18 mouse cellular contexts compared by ENCODE assay signal in genomic region chr7:129647798-129648197, GRCm38 (mm10). TPM values are rescaled to one million over a fixed set of nuclear protein-coding genes. Genes with fewer than 3 reads are reported as not detected.
DNase-seq lines count a peak whose midpoint lies in the region; ATAC-seq lines count a peak whose summit lies in the region.
"Had no signal": no experiment of that assay in that cellular context is flagged by ENCODE, and none has a peak within 500 bp of the region (broad histone marks: within the 10 kb centered on the region; RNA-seq: fewer than 3 reads in every experiment).

No protein-coding gene starts in this region.

- no peak overlapping the region for H3K9ac ChIP-seq in liver, embryonic 11.5 days (ENCODE audit: low read depth, low read length)
- no peak overlapping the region for H3K9ac ChIP-seq in hindbrain, embryonic 16.5 days (ENCODE audit: low read depth, low read length)
- H3K9ac ChIP-seq: embryonic facial prominence, embryonic 15.5 days; forebrain, embryonic 12.5 days; heart, embryonic 15.5 days; midbrain, embryonic 13.5 days had no signal

- no peaks in the 10 kb centered on the region for H3K9me3 ChIP-seq in liver, embryonic 11.5 days (ENCODE audit: control insufficient read depth, low read length)
- no peaks in the 10 kb centered on the region for H3K9me3 ChIP-seq in hindbrain, embryonic 16.5 days (ENCODE audit: control insufficient read depth, low read length)
- H3K9me3 ChIP-seq: embryonic facial prominence, embryonic 15.5 days; forebrain, embryonic 12.5 days; heart, embryonic 15.5 days; midbrain, embryonic 13.5 days had no signal

- ATAC-seq in CD4-positive, CD25-positive, alpha-beta regulatory T cell, adult 4 months, result no peak
- peak; percentile 23 for ATAC-seq in activated CD4-positive, CD25-positive, alpha-beta regulatory T cell, adult 4 months
- ATAC-seq in liver, embryonic 11.5 days (replicated peaks; ENCODE audit: low FRiP score), result 0 out of 2 replicates have a peak, but pooled peaks have one; percentile 47
- ATAC-seq in hindbrain, embryonic 16.5 days, result no peak
- ATAC-seq: midbrain, embryonic 13.5 days had no signal

- DNase-seq in CD4-positive, CD25-positive, alpha-beta regulatory T cell, adult 2 months (ENCODE audit: low read depth, low spot score), result peak; percentile 19
- DNase-seq in 416B (ENCODE audit: low read depth), result peak; percentile 6
- no peak for DNase-seq in liver, embryonic 11.5 days (ENCODE audit: low spot score)
- DNase-seq in spleen, adult 12 weeks (ENCODE audit: low spot score), result no peak
- DNase-seq in cerebellum, postnatal 25 days, result no peak
- DNase-seq: cerebellum, adult 18-20 months; kidney, adult 11 months; kidney, postnatal 25 days; left cerebral cortex, postnatal 4 days; lung, postnatal 4 days; right cerebral cortex, postnatal 25 days had no signal

- H3K4me2 ChIP-seq in liver, embryonic 11.5 days, result no peak overlapping the region
- H3K4me2 ChIP-seq in hindbrain, embryonic 16.5 days (ENCODE audit: low read length), result no peak overlapping the region
- H3K4me2 ChIP-seq: embryonic facial prominence, embryonic 15.5 days; forebrain, embryonic 12.5 days; heart, embryonic 15.5 days; midbrain, embryonic 13.5 days had no signal

- WGBS in liver, embryonic 11.5 days, result 72% methylated on average over 7 of the region's 7 CpGs
- 85% methylated on average over 7 of the region's 7 CpGs for WGBS in hindbrain, embryonic 16.5 days

- H3K27me3 ChIP-seq in liver, embryonic 11.5 days (replicated peaks; ENCODE audit: control insufficient read depth, insufficient read depth, low read length), result no peaks in the 10 kb centered on the region
- H3K27me3 ChIP-seq in hindbrain, embryonic 16.5 days (replicated peaks; ENCODE audit: control insufficient read depth, insufficient read depth, low read length), result no peaks in the 10 kb centered on the region
- H3K27me3 ChIP-seq: embryonic facial prominence, embryonic 15.5 days had no signal

- H3K4me1 ChIP-seq in liver, embryonic 11.5 days (replicated peaks; ENCODE audit: control insufficient read depth, insufficient read depth, low read length), result no peaks in the 10 kb centered on the region
- 0 out of 2 replicates have a peak, but pooled peaks cover 3% of the 10 kb centered on the region for H3K4me1 ChIP-seq in hindbrain, embryonic 16.5 days (ENCODE audit: control insufficient read depth, insufficient read depth, low read depth, low read length)
- H3K4me1 ChIP-seq: midbrain, embryonic 13.5 days had no signal

- H3K4me3 ChIP-seq in liver, embryonic 11.5 days (ENCODE audit: low read depth, low read length), result no peak overlapping the region
- H3K4me3 ChIP-seq in hindbrain, embryonic 16.5 days (ENCODE audit: low read length), result no peak overlapping the region
- H3K4me3 ChIP-seq: embryonic facial prominence, embryonic 15.5 days; forebrain, embryonic 12.5 days; heart, embryonic 15.5 days; midbrain, embryonic 13.5 days had no signal

- H3K27ac ChIP-seq in liver, embryonic 11.5 days (ENCODE audit: low read depth, low read length), result no peak overlapping the region
- H3K27ac ChIP-seq in hindbrain, embryonic 16.5 days (ENCODE audit: low read depth, low read length), result no peak overlapping the region
- H3K27ac ChIP-seq: embryonic facial prominence, embryonic 15.5 days; forebrain, embryonic 12.5 days; heart, embryonic 15.5 days; midbrain, embryonic 13.5 days had no signal

- H3K36me3 ChIP-seq in liver, embryonic 11.5 days (ENCODE audit: control insufficient read depth, insufficient read depth, low read length), result no peaks in the 10 kb centered on the region
- no peaks in the 10 kb centered on the region for H3K36me3 ChIP-seq in hindbrain, embryonic 16.5 days (ENCODE audit: control insufficient read depth, insufficient read depth, low read length)
- H3K36me3 ChIP-seq: embryonic facial prominence, embryonic 15.5 days; forebrain, embryonic 12.5 days; heart, embryonic 15.5 days; midbrain, embryonic 13.5 days had no signal

RNA-seq across cellular contexts. Expression of gene Wdr11, which starts 56.1 kb away (rescaled TPM):
- 10 to 100 TPM; 22.3 to 40.1 TPM for polyA plus RNA-seq in CD4-positive, CD25-positive, alpha-beta regulatory T cell, adult 4 months (2017; shearing (Covaris generic))
- 10 to 100 TPM; 19.4 to 24.6 TPM for polyA plus RNA-seq in activated CD4-positive, CD25-positive, alpha-beta regulatory T cell, adult 4 months (2017; shearing (Covaris generic))
- polyA plus RNA-seq in liver, embryonic 11.5 days (2014; fragmentation: Nextera tagmentation; extraction: Ambion mirVana), result 30.1 and 30.4 TPM in 2 replicates
- 37.2 and 40.3 TPM in 2 replicates for polyA plus RNA-seq in hindbrain, embryonic 16.5 days (2015; fragmentation: Nextera tagmentation; extraction: Ambion mirVana)

Comparison
In these comparisons a context has a peak if more than half of its experiments do, and no peak if none do; other contexts are left out.
1. DNase-seq: peak in CD4-positive, CD25-positive, alpha-beta regulatory T cell, adult 2 months (single experiment) and 416B (single experiment); none in liver, embryonic 11.5 days (single experiment), spleen, adult 12 weeks (single experiment) and cerebellum, postnatal 25 days (0 of 2).
2. ATAC-seq: peak in activated CD4-positive, CD25-positive, alpha-beta regulatory T cell, adult 4 months (single experiment) and liver, embryonic 11.5 days (single experiment); none in CD4-positive, CD25-positive, alpha-beta regulatory T cell, adult 4 months (single experiment) and hindbrain, embryonic 16.5 days (single experiment).